Mouse (Mus musculus): ENCODE measurements around the gene Car5a. TPM values are rescaled to one million over a fixed set of nuclear protein-coding genes. Genes with fewer than 3 reads are reported as not detected.
A peak's percentile ranks its signal among the peaks of the same experiment; 100 is the strongest.

The Car5a gene
- total RNA-seq, 1 experiment = 0.18 TPM

DNA sequence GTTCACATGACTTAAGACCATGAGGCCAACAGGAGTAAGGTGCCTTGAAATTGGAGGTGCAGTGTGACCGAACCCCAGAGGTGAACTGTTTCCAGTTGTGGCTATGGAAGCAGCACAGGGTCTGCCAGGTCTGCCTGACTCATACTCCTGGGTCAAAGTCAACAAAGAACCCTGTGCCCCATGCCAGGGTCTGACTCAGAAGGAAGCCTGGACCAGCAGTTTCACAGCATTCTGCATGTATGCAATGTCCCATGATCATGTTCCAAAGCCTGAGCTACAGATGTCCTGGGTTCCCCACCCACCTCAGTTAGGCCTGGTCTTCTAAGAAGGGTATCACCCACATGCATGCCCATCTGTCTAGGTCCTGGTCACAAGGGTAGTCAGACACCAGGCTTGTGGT, 55.4 kb downstream of the Car5a start:
- Histone ChIP-seq H3K9me3 (ENCODE audit: control insufficient read depth, insufficient read depth, low read depth, low read length) (no peaks in the 10 kb centered on the region), H3K9ac (ENCODE audit: insufficient read depth, low read depth, low read length, poor library complexity, severe bottlenecking) (no peak overlapping the region), H3K4me3 (ENCODE audit: insufficient read depth in 1 of 2, low read depth in 1 of 2, low read length in 2 of 2, poor library complexity in 1 of 2, severe bottlenecking in 1 of 2) (no peak overlapping the region), H3K36me3 (ENCODE audit: control insufficient read depth, insufficient read depth, low read length, poor library complexity, severe bottlenecking) (peaks cover 81% of the 10 kb centered on the region), H3K27ac (ENCODE audit: insufficient read depth, low read depth, low read length, poor library complexity, severe bottlenecking) (no peak overlapping the region), H3K4me1 (ENCODE audit: control insufficient read depth in 2 of 2, insufficient read depth in 2 of 2, low read length in 2 of 2, poor library complexity in 1 of 2) (peaks cover 4 to 14% of the 10 kb centered on the region in 2 experiments; a peak in 3 of 4 replicates)
- no peak for DNase-seq (ENCODE audit: low read depth, low spot score)
- TF ChIP-seq CHD2 (IDR thresholded peaks at IDR 0.05; ENCODE audit: low read depth, low read length) (no peak), HCFC1 (IDR thresholded peaks at IDR 0.05; ENCODE audit: borderline replicate concordance, insufficient read depth, low read length) (no peak), MAFK (IDR thresholded peaks at IDR 0.05; ENCODE audit: insufficient read depth, low read depth, low read length) (no peak), ZNF384 (IDR thresholded peaks at IDR 0.05; ENCODE audit: low read depth, low read length) (no peak), ZC3H11A (IDR thresholded peaks at IDR 0.05; ENCODE audit: borderline replicate concordance, low read depth, low read length) (no peak)
- in situ Hi-C loops (cut with MboI; ENCODE audit: low sequenced_read_pairs in 2 of 2, unreplicated experiment in 2 of 2) = no loop called here

DNA sequence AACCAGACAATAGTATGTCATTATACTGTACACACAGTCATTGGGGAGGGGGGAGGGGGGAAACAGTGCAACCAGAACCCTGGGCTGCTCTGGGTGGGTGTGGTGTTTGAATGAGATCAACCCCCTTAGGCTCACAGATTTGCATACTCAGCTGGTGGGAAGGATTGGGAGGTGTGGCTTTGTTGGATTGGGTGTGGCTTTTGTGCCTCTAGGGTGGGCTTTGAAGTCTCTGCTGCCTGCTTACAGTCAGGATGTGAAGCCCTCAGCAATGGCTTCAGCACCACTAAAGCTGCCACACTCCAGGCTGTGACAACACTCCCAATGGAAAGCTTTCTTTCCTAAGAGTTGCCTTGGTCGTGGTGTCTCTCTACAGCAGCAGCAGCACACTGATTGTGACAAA, 57.2 kb downstream of the Car5a start:
- Histone ChIP-seq H3K4me1 (ENCODE audit: control insufficient read depth in 2 of 2, insufficient read depth in 2 of 2, low read length in 2 of 2, poor library complexity in 1 of 2) (peaks cover 6 to 18% of the 10 kb centered on the region in 2 experiments; a peak in 3 of 4 replicates), H3K27ac (ENCODE audit: insufficient read depth, low read depth, low read length, poor library complexity, severe bottlenecking) (no peak overlapping the region), H3K9me3 (ENCODE audit: control insufficient read depth, insufficient read depth, low read depth, low read length) (no peaks in the 10 kb centered on the region), H3K36me3 (ENCODE audit: control insufficient read depth, insufficient read depth, low read length, poor library complexity, severe bottlenecking) (peaks cover 82% of the 10 kb centered on the region), H3K9ac (ENCODE audit: insufficient read depth, low read depth, low read length, poor library complexity, severe bottlenecking) (no peak overlapping the region), H3K4me3 (ENCODE audit: insufficient read depth in 1 of 2, low read depth in 1 of 2, low read length in 2 of 2, poor library complexity in 1 of 2, severe bottlenecking in 1 of 2) (no peak overlapping the region)
- TF ChIP-seq ZC3H11A (IDR thresholded peaks at IDR 0.05; ENCODE audit: borderline replicate concordance, low read depth, low read length) (no peak), CHD2 (IDR thresholded peaks at IDR 0.05; ENCODE audit: low read depth, low read length) (no peak), MAFK (IDR thresholded peaks at IDR 0.05; ENCODE audit: insufficient read depth, low read depth, low read length) (no peak), HCFC1 (IDR thresholded peaks at IDR 0.05; ENCODE audit: borderline replicate concordance, insufficient read depth, low read length) (no peak), ZNF384 (IDR thresholded peaks at IDR 0.05; ENCODE audit: low read depth, low read length) (no peak)
- DNase-seq (ENCODE audit: low read depth, low spot score) = peak; percentile 69
- in situ Hi-C loops (cut with MboI; ENCODE audit: low sequenced_read_pairs in 2 of 2, unreplicated experiment in 2 of 2) = no loop called here

DNA sequence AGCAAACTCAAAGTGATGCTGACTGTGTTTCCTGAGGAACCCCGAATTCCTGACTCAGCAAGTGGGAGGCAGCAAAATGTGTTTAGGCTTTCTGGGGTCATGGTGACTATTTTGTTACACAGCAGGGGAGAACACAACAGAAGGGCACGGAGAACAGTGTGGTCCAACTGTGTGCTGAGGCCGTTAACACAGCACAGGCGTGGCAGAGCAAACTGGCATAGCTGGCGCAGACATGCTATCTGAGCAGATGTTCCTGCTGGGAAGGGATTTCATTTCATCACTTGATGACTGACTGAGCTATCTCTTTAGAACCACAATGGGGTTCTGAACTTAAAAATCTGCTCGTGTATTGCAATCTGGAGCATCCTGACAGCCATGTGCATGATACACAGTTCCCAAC, 59.3 kb downstream of the Car5a start:
- no peaks in the 10 kb centered on the region for H3K9me3 ChIP-seq (ENCODE audit: control insufficient read depth, insufficient read depth, low read depth, low read length)
- H3K4me3 ChIP-seq (ENCODE audit: insufficient read depth in 1 of 2, low read depth in 1 of 2, low read length in 2 of 2, poor library complexity in 1 of 2, severe bottlenecking in 1 of 2) = no peak overlapping the region
- in situ Hi-C loops (cut with MboI; ENCODE audit: low sequenced_read_pairs in 2 of 2, unreplicated experiment in 2 of 2) = no loop called here
- no peak overlapping the region for H3K9ac ChIP-seq (ENCODE audit: insufficient read depth, low read depth, low read length, poor library complexity, severe bottlenecking)
- DNase-seq (ENCODE audit: low read depth, low spot score) = no peak
- TF ChIP-seq MAFK (IDR thresholded peaks at IDR 0.05; ENCODE audit: insufficient read depth, low read depth, low read length) (no peak; the same call in 1 of the 2 replicates), ZC3H11A (IDR thresholded peaks at IDR 0.05; ENCODE audit: borderline replicate concordance, low read depth, low read length) (no peak), CHD2 (IDR thresholded peaks at IDR 0.05; ENCODE audit: low read depth, low read length) (no peak), HCFC1 (IDR thresholded peaks at IDR 0.05; ENCODE audit: borderline replicate concordance, insufficient read depth, low read length) (no peak)
- no peak overlapping the region for H3K27ac ChIP-seq (ENCODE audit: insufficient read depth, low read depth, low read length, poor library complexity, severe bottlenecking)
- H3K4me1 ChIP-seq (ENCODE audit: control insufficient read depth in 2 of 2, insufficient read depth in 2 of 2, low read length in 2 of 2, poor library complexity in 1 of 2) = peaks cover 8 to 36% of the 10 kb centered on the region in 2 experiments; a peak in 3 of 4 replicates
- peaks cover 83% of the 10 kb centered on the region for H3K36me3 ChIP-seq (ENCODE audit: control insufficient read depth, insufficient read depth, low read length, poor library complexity, severe bottlenecking)

DNA sequence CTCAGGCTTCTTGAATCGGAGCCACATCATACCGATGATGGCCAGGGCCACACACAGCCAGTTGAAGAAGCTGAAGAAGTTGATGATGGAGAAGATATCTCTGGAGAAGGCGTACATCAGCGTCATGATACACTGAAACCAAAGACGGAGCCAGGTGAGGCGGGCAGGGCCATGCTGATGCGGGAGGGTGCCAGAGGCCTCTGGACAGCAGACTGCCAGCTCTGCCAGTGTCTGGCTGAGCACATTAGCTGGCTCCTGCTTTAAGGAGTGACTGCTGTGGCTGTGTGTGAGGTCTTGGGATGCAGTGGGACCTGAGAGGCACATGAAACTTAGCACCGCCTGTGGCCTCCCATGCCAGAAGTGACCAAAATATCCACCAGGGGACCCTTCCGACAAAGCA, 59.7 kb downstream of the Car5a start:
- H3K36me3 ChIP-seq (ENCODE audit: control insufficient read depth, insufficient read depth, low read length, poor library complexity, severe bottlenecking) = peaks cover 79% of the 10 kb centered on the region
- no peak overlapping the region for H3K27ac ChIP-seq (ENCODE audit: insufficient read depth, low read depth, low read length, poor library complexity, severe bottlenecking)
- no peak for DNase-seq (ENCODE audit: low read depth, low spot score)
- no peak overlapping the region for H3K9ac ChIP-seq (ENCODE audit: insufficient read depth, low read depth, low read length, poor library complexity, severe bottlenecking)
- peaks cover 10 to 36% of the 10 kb centered on the region in 2 experiments for H3K4me1 ChIP-seq (ENCODE audit: control insufficient read depth in 2 of 2, insufficient read depth in 2 of 2, low read length in 2 of 2, poor library complexity in 1 of 2)
- no peak for TF ChIP-seq ZC3H11A (IDR thresholded peaks at IDR 0.05; ENCODE audit: borderline replicate concordance, low read depth, low read length)
- TF ChIP-seq MAFK (IDR thresholded peaks at IDR 0.05; ENCODE audit: insufficient read depth, low read depth, low read length) = no peak
- no peaks in the 10 kb centered on the region for H3K9me3 ChIP-seq (ENCODE audit: control insufficient read depth, insufficient read depth, low read depth, low read length)
- H3K4me3 ChIP-seq (ENCODE audit: insufficient read depth in 1 of 2, low read depth in 1 of 2, low read length in 2 of 2, poor library complexity in 1 of 2, severe bottlenecking in 1 of 2) = no peak overlapping the region
- in situ Hi-C loops (cut with MboI; ENCODE audit: low sequenced_read_pairs in 2 of 2, unreplicated experiment in 2 of 2) = no loop called here

DNA sequence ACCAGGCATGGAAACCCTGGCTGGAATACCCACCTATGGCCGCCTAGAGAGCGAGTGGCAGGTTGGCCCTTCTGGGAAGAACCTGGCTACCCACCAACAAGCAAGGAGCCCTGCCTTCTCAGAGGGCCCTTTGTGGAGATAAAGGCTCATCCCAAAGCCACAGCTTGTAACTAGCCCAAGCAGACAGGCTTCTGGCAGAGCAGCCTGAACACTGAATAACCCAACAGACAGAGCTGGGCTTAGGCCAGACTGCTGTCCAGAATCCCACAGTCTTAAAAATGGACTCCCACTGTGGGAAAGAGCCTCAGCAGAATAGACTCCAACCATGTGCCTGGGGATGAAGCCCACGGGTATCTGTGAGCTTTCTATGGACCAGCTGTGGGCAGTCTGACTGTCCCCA, 60.5 kb downstream of the Car5a start:
- Histone ChIP-seq H3K36me3 (ENCODE audit: control insufficient read depth, insufficient read depth, low read length, poor library complexity, severe bottlenecking) (peaks cover 75% of the 10 kb centered on the region), H3K4me1 (ENCODE audit: control insufficient read depth in 2 of 2, insufficient read depth in 2 of 2, low read length in 2 of 2, poor library complexity in 1 of 2) (peaks cover 10 to 41% of the 10 kb centered on the region in 2 experiments), H3K27ac (ENCODE audit: insufficient read depth, low read depth, low read length, poor library complexity, severe bottlenecking) (no peak overlapping the region), H3K9me3 (ENCODE audit: control insufficient read depth, insufficient read depth, low read depth, low read length) (no peaks in the 10 kb centered on the region), H3K9ac (ENCODE audit: insufficient read depth, low read depth, low read length, poor library complexity, severe bottlenecking) (no peak overlapping the region), H3K4me3 (ENCODE audit: insufficient read depth in 1 of 2, low read depth in 1 of 2, low read length in 2 of 2, poor library complexity in 1 of 2, severe bottlenecking in 1 of 2) (no peak overlapping the region)
- in situ Hi-C loops (cut with MboI; ENCODE audit: low sequenced_read_pairs in 2 of 2, unreplicated experiment in 2 of 2) = no loop called here
- no peak for DNase-seq (ENCODE audit: low read depth, low spot score)
- TF ChIP-seq HCFC1 (IDR thresholded peaks at IDR 0.05; ENCODE audit: borderline replicate concordance, insufficient read depth, low read length) = no peak
